Mouse (Mus musculus): ENCODE measurements around the gene Ablim2.

- no peak for TF ChIP-seq POLR2A (IDR thresholded peaks at IDR 0.05; ENCODE audit: low read depth, low read length)
- no peak for TF ChIP-seq CTCF (IDR thresholded peaks at IDR 0.05; ENCODE audit: extremely low read depth, insufficient read depth, insufficient read length, insufficient replicate concordance)
Observed at GRCm38 (mm10) chr5:35710931-35711330, 46.7 kb upstream of the Ablim2 start.

All from spleen, adult 2 months (tissue).